Mouse (Mus musculus) frontal cortex, postnatal 36 days (tissue): Measurements from ENCODE around the gene Podxl.
A peak's percentile ranks its signal among the peaks of the same experiment; 100 is the strongest.

Source experiments
- DNase-seq, 2 experiments: peaks; one replicate each; pipeline ENCODE4 v3.0.0; 2022; ENCODE audit warnings: low spot score in 2 of 2

The Podxl gene

GRCm38 (mm10) chr6:31563235-31564181 is at the start of gene Podxl:
Gene Podxl, minus strand, starts transcription at chr6:31563981.
- DNase-seq = peak in 1 of 2 experiments; percentile 26

- DNase-seq = no peak
These were observed 48.9 kb upstream of the Podxl start for GRCm38 (mm10) chr6:31612560-31613270.

DNA sequence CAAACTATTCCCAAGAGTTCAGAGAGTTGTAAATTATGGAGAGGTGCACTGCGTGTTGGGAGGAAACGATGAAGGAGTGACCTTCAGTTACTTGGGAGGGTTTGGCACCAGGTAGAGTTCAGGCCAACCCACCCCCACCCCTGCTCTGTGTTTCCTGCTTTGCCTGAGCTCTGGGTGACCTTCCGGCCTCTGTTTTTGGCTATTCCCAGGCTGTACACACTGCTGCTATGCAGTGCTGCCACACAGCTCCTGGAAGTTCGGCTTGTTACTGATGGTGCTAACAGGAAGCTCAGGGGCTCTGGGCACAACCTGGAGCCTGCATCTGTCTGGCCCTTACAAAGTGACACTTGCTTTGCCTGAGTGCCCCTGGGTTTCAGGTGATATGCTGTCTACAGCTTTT is 42.6 kb upstream of the Podxl start:
- DNase-seq = no peak

- no peak for DNase-seq
These were observed 41.0 kb upstream of the Podxl start for GRCm38 (mm10) chr6:31604629-31605265.

GRCm38 (mm10) chr6:31602489-31602888 is 38.7 kb upstream of the Podxl start:
- no peak for DNase-seq

DNA sequence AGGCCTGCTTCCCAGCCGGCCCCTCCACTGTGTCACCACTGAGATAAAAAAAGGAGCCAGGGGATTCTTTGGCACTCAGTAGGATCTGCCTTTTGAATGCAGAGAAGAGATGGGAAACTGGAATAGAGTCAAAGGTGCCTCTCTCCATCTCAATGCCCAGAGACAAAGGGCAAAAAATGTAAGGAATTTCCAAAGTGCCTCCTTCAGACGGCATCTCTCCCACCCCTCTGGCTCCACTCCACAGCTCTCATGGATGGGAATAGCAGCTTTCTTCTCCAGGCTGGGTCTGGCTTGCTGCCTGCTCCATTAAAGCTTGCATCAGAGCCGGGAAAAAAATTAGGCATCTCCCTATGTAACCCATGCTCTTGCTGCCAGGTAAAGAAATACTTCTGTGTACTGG is 37.4 kb upstream of the Podxl start:
- peak in 1 of 2 experiments; percentile 22 for DNase-seq

GRCm38 (mm10) chr6:31599863-31600262 is 36.1 kb upstream of the Podxl start:
- no peak for DNase-seq

- no peak for DNase-seq
These were observed 34.6 kb upstream of the Podxl start for GRCm38 (mm10) chr6:31598349-31598911.

GRCm38 (mm10) chr6:31597136-31597460 is 33.3 kb upstream of the Podxl start:
- no peak for DNase-seq

- peak; percentile 47 to 57 for DNase-seq
These were observed 32.8 kb upstream of the Podxl start for GRCm38 (mm10) chr6:31596346-31597135.

DNA sequence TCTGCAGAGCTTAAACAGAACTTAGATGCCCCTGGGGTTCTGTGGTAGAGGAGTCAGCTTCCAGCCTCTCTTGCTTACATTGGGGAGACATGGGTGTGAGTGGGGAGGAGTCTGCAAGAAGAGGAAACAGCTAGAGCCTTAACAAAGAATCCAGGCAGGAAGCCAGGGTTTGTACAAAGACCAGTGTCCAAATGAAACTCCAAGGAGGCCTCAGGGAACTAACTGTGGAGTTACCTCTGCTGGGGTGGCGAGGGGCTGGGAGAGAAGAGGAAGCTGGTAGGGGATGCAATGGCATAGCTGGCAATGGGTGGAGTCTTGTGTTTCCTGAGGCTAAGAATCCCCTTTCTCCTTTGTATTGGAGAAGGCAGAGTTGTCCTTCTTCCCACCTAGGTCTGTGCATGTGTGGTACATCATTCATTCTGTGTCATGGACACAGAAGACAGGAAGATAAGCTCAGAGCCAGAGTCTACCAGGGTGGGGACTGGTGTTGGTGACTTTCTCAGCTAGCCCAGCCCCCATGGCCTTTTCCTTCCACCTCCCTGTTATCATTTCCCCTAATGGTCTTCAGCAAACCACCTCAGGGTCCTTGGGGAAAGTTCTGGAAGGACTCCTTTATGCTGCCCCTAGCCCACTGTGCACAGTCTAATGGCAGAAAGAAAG is 28.9 kb upstream of the Podxl start:
- DNase-seq = no peak

- no peak for DNase-seq
These were observed 28.3 kb upstream of the Podxl start for GRCm38 (mm10) chr6:31592128-31592527.

- no peak for DNase-seq
These were observed 27.9 kb upstream of the Podxl start for GRCm38 (mm10) chr6:31591676-31592075.

DNA sequence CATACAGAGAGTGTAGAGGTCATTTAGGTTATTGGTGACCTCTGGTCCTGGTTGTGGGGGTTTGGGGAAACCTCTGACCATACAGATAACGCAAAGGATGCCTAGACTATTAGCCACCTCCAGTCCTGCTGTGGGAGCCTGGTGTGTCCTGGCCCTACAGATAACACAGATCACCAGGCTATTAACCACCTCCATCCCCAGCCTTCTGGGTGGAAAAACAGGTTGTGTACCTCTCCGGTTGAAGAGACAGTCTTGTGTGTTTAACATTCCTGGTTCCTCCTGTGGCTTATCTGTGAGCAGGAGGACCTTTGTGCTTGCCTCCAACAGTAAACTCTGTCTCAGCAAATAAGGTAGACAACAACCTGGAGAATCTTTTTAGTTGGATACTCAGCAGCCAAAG is 27.0 kb upstream of the Podxl start:
- DNase-seq = no peak

DNA sequence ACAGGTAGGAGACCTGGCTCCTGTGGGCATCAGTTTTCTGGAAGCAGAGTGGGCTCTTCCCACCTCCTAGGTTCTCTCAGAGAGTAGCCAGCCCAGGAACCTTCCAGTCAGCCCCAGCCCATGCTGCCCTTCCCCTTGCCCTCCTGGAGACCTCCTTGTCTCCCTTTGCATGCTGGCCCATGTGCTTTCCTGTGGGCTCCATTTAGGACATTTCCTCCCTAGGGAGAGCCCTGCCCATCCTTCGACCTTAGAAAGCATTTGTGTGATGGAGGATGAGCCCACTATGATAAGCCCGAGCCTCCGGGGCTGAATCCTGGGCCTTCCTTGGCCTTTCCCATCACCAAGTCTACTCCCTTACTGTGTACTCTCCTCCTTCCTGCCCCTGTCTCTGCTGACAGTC is 25.5 kb upstream of the Podxl start:
- no peak for DNase-seq

DNA sequence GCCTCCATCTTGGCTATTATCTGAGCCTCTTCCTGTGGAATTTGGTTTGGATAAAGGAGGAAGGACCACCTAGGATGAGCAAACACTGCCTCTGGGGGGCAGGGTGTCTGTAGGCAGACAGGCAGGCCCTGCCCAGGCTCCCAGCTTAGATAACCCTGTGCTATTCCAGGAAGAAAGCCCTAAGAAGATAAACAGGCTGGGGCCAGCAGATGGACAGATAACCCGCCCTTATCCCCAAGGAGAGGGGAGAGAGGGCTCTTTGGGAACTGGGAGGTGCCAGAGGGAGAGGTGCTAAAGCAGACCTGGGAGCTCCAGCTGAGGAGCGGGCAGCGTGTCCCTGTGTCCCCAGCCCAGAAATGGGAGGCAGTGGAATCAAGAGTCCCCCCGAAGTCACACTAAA is 23.9 kb upstream of the Podxl start:
- no peak for DNase-seq

GRCm38 (mm10) chr6:31586127-31586526 is 22.3 kb upstream of the Podxl start:
- no peak for DNase-seq

DNA sequence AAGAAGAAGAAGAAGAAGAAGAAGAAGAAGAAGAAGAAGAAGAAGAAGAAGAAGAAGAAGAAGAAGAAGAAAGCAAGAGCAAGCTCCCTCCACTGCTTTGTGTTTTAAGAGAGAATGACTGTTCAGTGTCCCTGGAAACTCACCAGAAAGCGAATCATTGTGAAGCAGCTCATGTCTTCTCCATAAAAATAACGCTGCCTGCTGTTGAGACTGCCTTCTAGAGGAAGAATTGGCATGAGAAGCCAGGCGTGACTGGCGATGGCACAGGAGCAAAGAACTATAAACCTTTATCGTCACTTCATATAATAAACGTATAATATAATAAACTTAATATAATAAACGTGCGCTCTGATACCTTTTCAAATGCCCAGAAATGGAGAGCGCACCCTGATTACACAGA is 12.4 kb upstream of the Podxl start:
- peak in 1 of 2 experiments; percentile 64 for DNase-seq

DNA sequence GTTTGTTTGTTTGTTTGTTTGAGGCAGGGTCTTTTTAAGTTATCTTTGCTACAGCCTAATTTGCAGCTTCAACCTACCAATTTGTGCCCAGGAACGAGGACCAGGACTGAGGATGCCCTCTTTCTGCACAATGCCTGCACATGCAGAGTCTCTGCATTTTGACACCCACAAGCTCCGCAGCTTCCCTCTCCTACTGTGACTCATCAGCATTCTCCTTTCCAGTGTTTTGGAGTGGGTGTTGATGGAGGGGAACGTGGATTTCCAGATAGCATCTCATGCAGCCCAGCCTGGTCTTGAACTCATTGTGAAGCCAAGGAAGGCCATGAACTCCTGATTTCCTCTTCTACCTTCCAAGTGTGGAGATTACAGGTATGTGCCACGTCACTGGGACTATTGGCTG is 11.3 kb upstream of the Podxl start:
- peak; percentile 49 to 65 for DNase-seq

- no peak for DNase-seq
These were observed 7.7 kb upstream of the Podxl start for GRCm38 (mm10) chr6:31571459-31571858.

DNA sequence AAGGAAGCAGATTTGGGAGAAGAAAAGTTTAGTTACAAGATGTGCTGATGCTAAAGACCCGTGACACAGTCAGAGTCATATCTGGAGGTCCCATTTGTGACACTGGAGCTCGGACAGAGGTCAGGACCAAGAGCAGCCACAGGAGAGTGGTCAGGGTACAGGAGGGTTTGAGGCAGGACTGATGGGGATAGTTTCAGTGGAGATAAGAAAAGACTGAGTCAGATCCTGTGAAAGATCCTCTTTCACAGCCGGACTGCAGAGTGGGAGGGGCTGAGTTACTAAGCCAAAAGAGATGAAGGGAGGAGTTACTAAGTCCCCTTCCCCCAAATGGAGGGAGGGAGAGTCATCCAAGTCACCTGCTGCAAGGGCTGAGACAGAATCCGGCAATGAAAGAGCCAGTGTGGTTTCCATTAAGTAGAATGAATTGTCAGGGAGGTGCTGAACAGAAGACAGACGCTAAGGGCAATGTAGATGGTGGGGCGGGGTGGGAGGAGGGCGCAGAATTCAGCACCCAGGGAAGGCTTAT is 4.4 kb upstream of the Podxl start:
- no peak for DNase-seq
